Mouse (Mus musculus): Measurements from ENCODE around the gene Prdx6.
"Not testable (repeated sequence)": the region's sequence is repeated elsewhere in the genome, so short reads cannot be mapped to it uniquely, and the experiment has no call there.

Gene Prdx6

GRCm38 (mm10) chr1:161251417-161252265 is 622 bp upstream of the Prdx6 start:
- DNase-seq (ENCODE audit: low spot score) = no peak

DNA sequence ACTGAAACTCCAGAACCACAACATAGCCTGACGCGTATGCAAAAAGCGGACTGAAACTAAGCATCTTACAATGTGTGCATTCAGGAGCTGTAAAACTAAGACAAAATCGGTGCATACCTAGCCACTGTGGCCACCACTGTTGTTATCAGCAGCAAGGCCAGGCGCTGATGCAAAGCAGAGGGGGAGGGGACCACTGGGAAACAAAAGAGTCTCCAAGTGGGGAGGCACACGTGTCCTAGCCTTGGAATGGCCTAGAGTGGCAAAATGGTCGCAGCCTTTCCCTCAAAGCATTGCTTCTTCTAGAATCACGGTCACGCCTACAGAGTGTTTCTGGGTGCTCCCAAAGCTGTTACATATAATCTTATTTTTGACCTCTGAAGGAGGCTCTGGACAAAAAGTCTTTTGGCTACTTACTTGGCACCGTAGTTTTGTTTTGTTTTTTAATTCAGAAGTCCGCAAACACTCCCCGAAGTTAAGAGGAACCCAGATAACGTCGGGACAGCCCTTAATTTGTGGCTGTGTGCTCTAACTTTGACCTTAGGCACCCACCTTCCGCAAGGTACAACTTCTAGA is 902 bp downstream of the Prdx6 start:
- DNase-seq (ENCODE audit: low spot score) = peak; percentile 33

GRCm38 (mm10) chr1:161249442-161249841 is 1.6 kb downstream of the Prdx6 start:
- DNase-seq (ENCODE audit: low spot score) = no peak

GRCm38 (mm10) chr1:161248685-161249084 is 2.3 kb downstream of the Prdx6 start:
- no peak for DNase-seq (ENCODE audit: low spot score)

GRCm38 (mm10) chr1:161247643-161248580 is 3.1 kb downstream of the Prdx6 start:
- DNase-seq (ENCODE audit: low spot score) = no peak

- no peak for DNase-seq (ENCODE audit: low spot score)
Measured at GRCm38 (mm10) chr1:161247176-161247575, 3.8 kb downstream of the Prdx6 start.

- no peak for DNase-seq (ENCODE audit: low spot score)
Measured at GRCm38 (mm10) chr1:161237750-161238149, 13.3 kb downstream of the Prdx6 start.

DNA sequence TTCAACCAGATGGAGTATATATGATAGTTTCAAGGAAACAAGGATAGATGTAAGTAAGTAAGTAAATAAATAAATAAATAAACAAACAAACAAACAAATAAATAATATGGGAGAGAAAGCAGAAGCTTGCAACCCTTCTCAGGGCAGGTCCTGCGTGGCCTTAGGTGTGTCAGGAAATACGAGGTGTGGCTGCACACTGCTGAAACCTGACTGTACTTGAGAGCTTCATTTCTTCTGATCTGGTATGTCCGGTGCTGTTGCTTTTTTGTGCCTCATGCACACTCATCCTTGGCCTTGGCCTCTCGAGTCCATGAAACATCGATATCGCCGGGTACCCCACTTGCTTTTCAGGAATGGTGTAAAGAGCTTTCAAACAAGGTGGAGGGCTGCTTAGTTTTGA is 13.7 kb downstream of the Prdx6 start:
- no peak for DNase-seq (ENCODE audit: low spot score)

DNA sequence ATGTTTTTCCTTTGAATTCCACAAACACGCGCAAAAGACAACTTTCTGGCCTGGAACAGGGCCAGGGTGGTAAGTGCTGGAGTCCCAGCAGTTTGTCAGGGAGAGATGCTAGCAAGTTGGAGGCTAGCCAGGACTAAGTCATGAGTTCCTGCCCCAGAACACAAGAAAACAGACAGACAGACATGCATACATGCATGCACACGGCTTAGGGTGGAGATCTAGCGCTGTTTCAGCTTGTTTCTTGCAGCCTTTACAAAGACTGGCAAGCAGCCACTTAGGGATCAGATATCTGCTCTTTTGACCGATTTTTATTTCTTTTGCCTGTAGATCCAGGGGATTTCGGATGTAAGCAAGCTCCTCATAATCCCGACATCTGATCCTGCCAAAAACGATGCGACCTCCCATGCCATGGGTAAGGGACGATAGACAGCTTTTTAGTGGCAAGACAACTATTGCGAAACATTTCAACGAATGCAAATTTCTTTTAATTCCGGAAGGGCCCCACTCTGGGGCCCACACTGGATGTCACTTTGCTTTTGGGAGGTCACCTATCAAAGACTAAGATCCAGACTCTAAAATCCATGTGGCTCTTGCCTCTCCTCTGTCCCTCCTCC is 17.7 kb downstream of the Prdx6 start:
- no peak for DNase-seq (ENCODE audit: low spot score)

GRCm38 (mm10) chr1:161232181-161232580 is 18.8 kb downstream of the Prdx6 start:
- no peak for DNase-seq (ENCODE audit: low spot score)

GRCm38 (mm10) chr1:161224837-161225236 is 26.2 kb downstream of the Prdx6 start:
- peak; percentile 65 for DNase-seq (ENCODE audit: low spot score)

DNA sequence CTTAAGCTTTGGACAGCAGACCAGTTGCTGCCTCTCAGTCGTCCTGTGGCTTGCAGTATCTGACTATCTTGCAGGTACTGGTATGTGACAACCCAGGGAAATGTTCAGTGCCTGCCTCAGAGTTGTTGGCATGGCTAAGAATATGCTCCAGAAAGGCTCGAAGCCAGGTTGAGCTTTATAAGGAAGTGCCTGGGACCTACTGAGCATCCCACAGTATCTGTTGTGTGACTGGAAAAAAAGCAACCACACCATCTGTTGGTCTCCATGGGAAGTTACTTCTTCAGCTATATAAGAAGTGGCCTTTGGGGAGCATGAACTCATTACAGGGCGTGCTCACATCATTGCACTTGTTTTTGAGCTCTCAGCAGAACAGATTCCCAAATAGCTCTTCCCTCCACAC is 31.2 kb downstream of the Prdx6 start:
- no peak for DNase-seq (ENCODE audit: low spot score)

DNA sequence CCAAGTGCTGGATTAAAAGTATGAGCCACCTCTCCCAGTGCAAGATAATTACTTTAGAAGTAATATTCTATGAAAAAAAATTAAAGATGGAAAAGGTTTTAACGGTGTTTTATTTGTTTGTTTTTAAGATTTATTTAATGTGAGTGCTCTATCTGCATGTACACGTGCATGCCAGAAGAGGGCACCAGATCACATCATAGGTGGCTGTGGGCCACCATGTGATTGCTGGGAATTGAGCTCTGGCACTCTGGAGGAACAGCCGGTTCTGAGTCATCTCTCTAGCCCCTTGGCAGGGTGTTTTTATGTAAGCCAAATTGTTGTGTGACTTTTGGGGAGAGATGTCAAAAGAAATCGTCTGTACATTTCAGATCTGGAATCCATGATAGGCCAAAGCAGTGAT is 36.6 kb downstream of the Prdx6 start:
- no peak for DNase-seq (ENCODE audit: low spot score)

DNA sequence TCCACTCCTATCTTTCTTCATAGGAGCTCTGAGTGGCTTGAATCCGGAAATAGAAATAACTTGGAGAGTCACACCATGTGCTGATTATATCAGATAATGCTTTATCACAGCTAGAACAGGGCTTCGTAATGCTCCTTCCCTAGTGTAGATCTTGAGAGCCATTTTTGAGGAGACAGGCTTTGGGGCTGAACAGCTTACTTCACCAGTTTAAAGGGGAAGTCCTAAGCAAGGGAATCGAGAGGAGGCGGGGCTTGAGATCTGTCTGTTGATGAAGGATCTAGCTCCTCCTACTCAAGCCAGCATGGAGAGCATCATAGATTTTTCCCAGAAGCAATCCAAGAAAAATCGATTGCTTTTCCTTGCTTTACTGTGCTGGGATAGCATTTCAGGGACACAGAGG is 51.2 kb downstream of the Prdx6 start:
- DNase-seq (ENCODE audit: low spot score) = no peak

DNA sequence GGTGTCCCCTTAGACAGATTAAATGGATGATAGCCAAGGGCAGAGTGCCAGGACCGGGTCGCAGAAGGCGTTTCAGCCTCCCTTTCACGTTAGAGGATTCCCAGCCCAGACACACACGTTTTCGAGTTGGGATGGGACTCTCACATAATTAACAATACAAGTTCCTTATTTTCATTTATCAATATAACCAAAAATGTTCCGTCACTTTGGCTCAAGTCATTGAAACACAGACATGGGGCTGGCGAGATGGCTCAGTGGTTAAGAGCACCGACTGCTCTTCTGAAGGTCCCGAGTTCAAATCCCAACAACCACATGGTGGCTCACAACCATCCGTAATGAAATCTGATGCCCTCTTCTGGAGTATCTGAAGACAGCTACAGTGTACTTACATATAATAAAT is 54.7 kb downstream of the Prdx6 start:
- not testable (repeated sequence) for DNase-seq (ENCODE audit: low spot score)

- DNase-seq (ENCODE audit: low spot score) = peak; percentile 79
Measured at GRCm38 (mm10) chr1:161195541-161196351, 55.3 kb downstream of the Prdx6 start.

- no peak for DNase-seq (ENCODE audit: low spot score)
Measured at GRCm38 (mm10) chr1:161190253-161190910, 60.6 kb downstream of the Prdx6 start.

All from layer of hippocampus, adult 11-12 months (tissue).